Mouse (Mus musculus) liver, embryonic 16.5 days (tissue): Measurements from ENCODE around the gene Epha6. TPM values are rescaled to one million over a fixed set of nuclear protein-coding genes. Genes with fewer than 3 reads are reported as not detected.
"Not testable (repeated sequence)": the region's sequence is repeated elsewhere in the genome, so short reads cannot be mapped to it uniquely, and the experiment has no call there.

Experiments used
- ATAC-seq: fragments of 200-750 bp; cut with Nextera tagmentation; 2 replicates; pipeline ENCODE4 v1.8.0; 2017; ENCODE audit warnings: low read depth, mild to moderate bottlenecking, moderate number of reproducible peaks, moderate library complexity
- H3K27ac ChIP-seq: fragments of 300-500 bp; sonication (generic); 2 replicates; pipeline ENCODE4 v1.5.1; 2014; ENCODE audit warnings: mild to moderate bottlenecking, low read length
- H3K27me3 ChIP-seq: fragments of 300-500 bp; sonication (generic); 2 replicates; pipeline ENCODE4 v1.6.1; 2014; ENCODE audit warnings: low read depth, low read length, mixed read lengths; ENCODE audit not compliant: control insufficient read depth, insufficient read depth
- H3K36me3 ChIP-seq: fragments of 300-500 bp; sonication (generic); 2 replicates; pipeline ENCODE4 v1.6.1; 2014; ENCODE audit warnings: mild to moderate bottlenecking; ENCODE audit not compliant: control insufficient read depth, insufficient read depth
- H3K4me1 ChIP-seq: fragments of 300-500 bp; sonication (generic); 2 replicates; pipeline ENCODE4 v1.6.1; 2014; ENCODE audit warnings: low read depth, low read length, mixed read lengths; ENCODE audit not compliant: control insufficient read depth
- H3K4me2 ChIP-seq: fragments of 300-500 bp; sonication (generic); 2 replicates; pipeline ENCODE4 v1.6.1; 2014; ENCODE audit warnings: low read depth, low read length, mixed read lengths
- H3K4me3 ChIP-seq: fragments of 300-500 bp; sonication (generic); 2 replicates; pipeline ENCODE4 v1.5.1; 2014; ENCODE audit warnings: low read depth, mild to moderate bottlenecking, low read length
- H3K9ac ChIP-seq: fragments of 300-500 bp; sonication (generic); 2 replicates; pipeline ENCODE4 v1.6.1; 2014; ENCODE audit warnings: low read depth, low read length
- H3K9me3 ChIP-seq: fragments of 300-500 bp; sonication (generic); replicated peaks from 2 replicates; pipeline ENCODE4 v1.6.1; 2016; ENCODE audit warnings: low read length; ENCODE audit not compliant: control insufficient read depth
- WGBS: fragments of 180-500 bp; shearing (Covaris S2); extraction: QIAGEN DNeasy Blood & Tissue Kit; methylation state at CpG from one replicate; pipeline ENCODE4 v1.1.7; 2014; ENCODE audit not compliant: insufficient replicate concordance; 5-methylcytosine and 5-hydroxymethylcytosine counted together
- polyA plus RNA-seq: library from polyadenylated mRNA; unstranded; fragments of >200 nt; fragmentation: Nextera tagmentation; extraction: Ambion mirVana; gene quantifications from 2 replicates; pipeline ENCODE4 v1.2.1, GENCODE M21; 2015

The Epha6 gene
- polyA plus RNA-seq, 1 experiment from 2014 or later, result not detected

DNA sequence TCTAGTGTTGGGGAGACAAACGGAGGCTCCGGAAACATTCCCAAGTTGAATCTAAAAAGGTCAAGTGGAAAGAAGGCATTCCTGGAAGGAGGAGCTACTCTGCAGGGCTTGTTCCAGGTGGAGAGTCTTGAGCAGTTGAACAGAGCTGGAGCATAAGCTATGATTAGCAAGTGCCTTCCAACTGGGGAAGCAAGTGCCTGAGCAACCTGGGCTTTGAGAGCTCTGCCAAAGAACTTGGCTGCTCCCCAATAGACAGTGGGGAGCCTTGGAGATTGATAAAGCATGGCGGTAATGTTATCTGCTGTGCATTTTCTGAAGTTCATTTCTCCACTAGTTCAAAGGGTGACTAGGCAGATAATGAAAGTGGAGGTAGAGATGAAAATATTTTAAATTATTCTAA lies 733.5 kb downstream of the Epha6 start:
- H3K9ac ChIP-seq, result no peak overlapping the region
- no peak overlapping the region for H3K27ac ChIP-seq
- no peak overlapping the region for H3K4me3 ChIP-seq
- ATAC-seq, result no peak
- no peaks in the 10 kb centered on the region for H3K9me3 ChIP-seq
- H3K27me3 ChIP-seq, result no peaks in the 10 kb centered on the region
- no peaks in the 10 kb centered on the region for H3K4me1 ChIP-seq
- H3K4me2 ChIP-seq, result no peak overlapping the region
- no peaks in the 10 kb centered on the region for H3K36me3 ChIP-seq
- WGBS, result 71% methylated on average over 3 of the region's 3 CpGs

DNA sequence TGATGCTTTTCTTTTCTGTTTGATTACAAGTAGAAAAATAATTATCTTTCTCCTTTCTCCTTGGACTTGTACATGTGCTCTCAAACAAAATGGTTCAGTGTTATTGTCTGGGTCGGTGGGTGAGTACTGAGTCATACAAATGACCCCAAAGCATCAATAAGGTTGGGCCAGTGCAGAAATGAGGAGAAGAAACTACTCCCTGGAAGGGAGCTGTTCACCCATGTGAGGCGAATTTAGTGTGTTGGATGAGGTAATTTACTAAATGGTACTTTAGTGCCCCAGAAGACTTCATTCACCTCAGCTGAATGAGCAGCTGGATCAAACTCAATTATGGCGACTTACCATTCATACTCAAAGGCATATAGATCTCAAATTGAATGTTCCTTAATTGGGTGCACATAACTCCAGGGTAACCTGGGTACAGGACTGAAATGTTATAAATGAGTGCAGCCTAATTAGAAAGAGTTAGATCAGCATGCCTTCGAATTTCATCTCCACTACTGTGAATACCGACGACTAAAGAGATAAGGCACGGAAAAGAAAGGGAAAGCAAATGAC lies 751.1 kb downstream of the Epha6 start:
- Histone ChIP-seq H3K27ac (no peak overlapping the region), H3K4me2 (no peak overlapping the region), H3K9ac (no peak overlapping the region), H3K36me3 (no peaks in the 10 kb centered on the region), H3K9me3 (no peaks in the 10 kb centered on the region), H3K4me1 (no peaks in the 10 kb centered on the region), H3K4me3 (no peak overlapping the region), H3K27me3 (no peaks in the 10 kb centered on the region)
- 57% methylated on average over 7 of the region's 7 CpGs for WGBS
- no peak for ATAC-seq

DNA sequence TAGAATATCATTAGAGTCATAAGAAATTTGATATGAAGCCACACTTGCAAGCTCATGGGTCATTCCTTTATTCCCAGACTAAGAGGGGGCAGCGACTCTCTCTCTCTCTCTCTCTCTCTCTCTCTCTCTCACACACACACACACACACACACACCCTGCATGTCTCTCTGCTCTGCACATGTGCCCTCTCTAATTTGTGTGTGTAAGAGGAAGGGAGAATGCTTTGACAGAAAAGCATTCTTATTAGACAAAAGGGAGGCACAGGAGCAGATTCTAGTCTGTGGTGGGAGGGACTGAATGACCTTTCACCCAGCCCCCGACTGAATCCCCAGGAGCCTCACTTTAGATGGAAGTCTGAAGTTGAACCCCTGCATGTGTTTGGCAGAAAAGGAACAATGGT lies 752.6 kb downstream of the Epha6 start:
- H3K9me3 ChIP-seq, result no peaks in the 10 kb centered on the region
- no peaks in the 10 kb centered on the region for H3K27me3 ChIP-seq
- H3K9ac ChIP-seq, result no peak overlapping the region
- no peak overlapping the region for H3K4me3 ChIP-seq
- 34% methylated on average over 2 of the region's 2 CpGs for WGBS
- H3K27ac ChIP-seq, result no peak overlapping the region
- no peak for ATAC-seq
- no peak overlapping the region for H3K4me2 ChIP-seq
- H3K4me1 ChIP-seq, result no peaks in the 10 kb centered on the region
- no peaks in the 10 kb centered on the region for H3K36me3 ChIP-seq

DNA sequence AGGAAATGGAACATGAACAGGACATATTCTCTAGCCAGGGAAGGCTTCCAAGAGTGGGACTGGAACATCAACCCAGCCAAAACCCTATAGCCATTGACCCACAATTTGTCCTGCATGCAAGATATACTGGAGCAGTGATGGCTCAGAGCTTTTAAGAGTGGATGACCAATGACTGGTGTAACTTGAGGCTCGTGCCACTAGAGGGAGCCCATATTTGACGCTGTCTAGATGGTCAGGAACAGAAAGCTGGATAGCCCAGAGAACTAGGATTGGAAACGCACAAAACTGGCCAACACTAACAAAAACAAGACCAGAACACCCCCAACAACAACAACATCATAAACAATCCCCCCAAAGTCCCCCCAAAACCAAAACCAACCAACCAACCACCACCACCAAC lies 758.8 kb downstream of the Epha6 start:
- WGBS, result 19% methylated on average over 3 of the region's 3 CpGs
- Histone ChIP-seq H3K4me2 (no peak overlapping the region), H3K4me1 (no peaks in the 10 kb centered on the region), H3K9ac (no peak overlapping the region), H3K9me3 (no peaks in the 10 kb centered on the region), H3K27ac (no peak overlapping the region), H3K4me3 (no peak overlapping the region), H3K36me3 (no peaks in the 10 kb centered on the region), H3K27me3 (no peaks in the 10 kb centered on the region)
- ATAC-seq, result no peak

DNA sequence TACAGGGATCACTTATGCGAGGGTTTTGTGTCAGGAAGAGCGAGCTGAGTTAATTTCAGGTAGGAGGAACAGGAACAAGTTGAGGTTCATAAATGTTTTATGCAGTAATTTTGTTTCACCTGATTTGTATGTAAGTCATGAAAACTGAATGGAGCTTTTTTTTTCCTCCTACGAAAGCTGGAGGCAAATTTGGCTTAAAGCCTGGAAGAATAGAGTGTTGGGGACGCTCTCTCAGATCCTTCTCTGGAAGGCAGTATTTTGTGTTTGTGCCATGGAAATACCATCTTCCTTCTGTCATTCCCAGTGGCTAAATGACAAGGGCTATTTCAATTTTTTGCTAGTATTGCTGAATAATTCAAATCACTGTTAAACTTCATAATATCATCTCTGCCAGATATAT lies 768.6 kb downstream of the Epha6 start:
- Histone ChIP-seq H3K9me3 (no peaks in the 10 kb centered on the region), H3K36me3 (no peaks in the 10 kb centered on the region), H3K4me1 (no peaks in the 10 kb centered on the region), H3K27ac (no peak overlapping the region), H3K27me3 (no peaks in the 10 kb centered on the region), H3K4me3 (no peak overlapping the region), H3K4me2 (no peak overlapping the region), H3K9ac (no peak overlapping the region)
- WGBS, result 57% methylated on average over 4 of the region's 4 CpGs
- ATAC-seq, result no peak

DNA sequence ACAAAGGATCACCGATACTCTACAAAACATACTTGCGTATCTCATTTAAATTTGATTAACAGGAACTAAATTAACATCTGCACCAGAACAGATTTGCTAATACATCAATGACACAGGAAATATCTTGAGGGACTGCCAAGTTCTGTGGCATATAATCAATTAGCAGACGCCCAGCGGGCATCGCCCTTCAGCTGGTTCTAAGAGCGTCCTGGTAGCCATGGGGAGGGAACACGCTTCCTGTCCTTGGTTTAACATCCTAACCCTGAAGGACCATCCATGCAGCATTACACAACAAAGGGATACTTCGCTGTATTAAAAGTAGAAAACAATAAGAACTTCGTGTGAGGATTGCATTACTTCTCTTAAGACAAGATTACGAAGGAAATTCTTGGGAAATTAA lies 769.0 kb downstream of the Epha6 start:
- H3K9ac ChIP-seq, result no peak overlapping the region

DNA sequence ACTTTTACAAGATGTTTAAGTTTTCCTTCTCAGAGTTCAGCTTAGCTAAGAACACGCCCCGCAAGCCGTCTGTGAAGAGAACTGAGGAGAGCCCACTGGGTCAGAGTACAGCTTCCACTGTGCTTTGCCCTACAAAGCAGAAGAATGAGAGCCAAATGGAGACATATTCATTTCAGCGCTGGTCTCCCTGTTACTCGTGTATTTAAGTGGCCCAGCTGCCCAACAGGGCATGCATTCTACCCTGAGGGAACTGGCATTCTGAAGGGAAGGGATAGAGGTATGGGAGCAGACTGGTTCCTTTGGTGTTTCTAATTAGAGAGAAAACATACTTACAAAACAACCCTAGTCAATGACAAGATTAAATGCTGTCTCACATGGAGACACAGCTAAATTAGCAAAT lies 772.9 kb downstream of the Epha6 start:
- no peak overlapping the region for H3K4me2 ChIP-seq
- 62% methylated on average over 5 of the region's 5 CpGs for whole genome bisulfite sequencing
- no peak overlapping the region for H3K4me3 ChIP-seq
- H3K4me1 ChIP-seq, result no peaks in the 10 kb centered on the region
- H3K27me3 ChIP-seq, result no peaks in the 10 kb centered on the region
- H3K36me3 ChIP-seq, result no peaks in the 10 kb centered on the region
- no peak for ATAC-seq
- H3K27ac ChIP-seq, result no peak overlapping the region
- H3K9me3 ChIP-seq, result no peaks in the 10 kb centered on the region; the same call in 1 of the 2 replicates
- no peak overlapping the region for H3K9ac ChIP-seq

More for the DNA sequence above, 769.0 kb downstream of the Epha6 start:
- Histone ChIP-seq H3K27me3 (no peaks in the 10 kb centered on the region), H3K4me2 (no peak overlapping the region), H3K4me1 (no peaks in the 10 kb centered on the region), H3K4me3 (no peak overlapping the region), H3K27ac (no peak overlapping the region), H3K9me3 (no peaks in the 10 kb centered on the region), H3K36me3 (no peaks in the 10 kb centered on the region)
- 72% methylated on average over 10 of the region's 10 CpGs for WGBS
- ATAC-seq, result no peak

DNA sequence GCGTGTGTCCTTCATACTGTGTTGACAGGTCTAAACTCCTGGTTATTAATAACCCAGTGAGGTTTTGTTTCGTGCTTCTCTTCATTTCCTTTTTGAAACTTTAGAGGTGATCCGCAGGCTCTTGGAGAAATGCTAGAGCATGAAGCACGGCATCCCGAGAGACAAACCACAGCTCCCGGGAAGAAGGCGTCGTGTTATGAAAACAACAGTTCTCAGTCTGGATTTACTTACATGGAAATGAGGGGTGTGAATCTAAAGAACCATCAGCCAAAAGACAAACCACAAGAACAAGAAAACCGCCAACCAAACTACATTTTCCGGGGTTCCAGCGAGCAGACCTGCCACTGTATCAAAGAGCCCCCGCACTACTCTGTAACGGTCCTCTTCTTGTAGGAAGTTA lies 775.7 kb downstream of the Epha6 start:
- 73% methylated on average over 13 of the region's 13 CpGs for WGBS
- no peaks in the 10 kb centered on the region for H3K27me3 ChIP-seq

DNA sequence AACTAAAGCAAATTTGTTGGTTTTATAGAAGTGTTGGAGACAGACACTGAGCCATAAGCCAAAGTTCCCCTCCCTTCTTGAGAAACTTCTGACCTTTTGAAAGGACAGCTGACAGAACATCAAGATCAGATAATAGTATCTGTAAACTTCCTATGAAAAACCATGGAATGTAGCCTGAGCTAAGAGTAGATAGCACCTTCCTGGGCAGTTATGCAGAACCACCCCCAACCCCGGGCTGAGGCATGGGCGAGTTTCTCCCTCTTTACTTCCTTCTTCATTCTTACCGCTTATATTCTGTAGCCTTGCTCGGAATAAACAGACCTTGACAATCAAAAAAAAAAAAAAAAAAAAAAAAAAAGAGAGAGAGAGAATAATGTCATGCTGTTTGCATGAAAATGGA lies 805.5 kb downstream of the Epha6 start:
- not testable (repeated sequence) for H3K27me3 ChIP-seq, H3K27ac ChIP-seq, ATAC-seq, H3K9ac ChIP-seq, H3K36me3 ChIP-seq, H3K4me1 ChIP-seq, H3K9me3 ChIP-seq, H3K4me2 ChIP-seq, H3K4me3 ChIP-seq
- WGBS, result 66% methylated on average over 4 of the region's 4 CpGs

More for the DNA sequence above, 775.7 kb downstream of the Epha6 start:
- Histone ChIP-seq H3K4me3 (no peak overlapping the region), H3K9ac (no peak overlapping the region), H3K4me2 (no peak overlapping the region), H3K4me1 (no peaks in the 10 kb centered on the region), H3K9me3 (no peaks in the 10 kb centered on the region; the same call in 1 of the 2 replicates), H3K36me3 (no peaks in the 10 kb centered on the region), H3K27ac (no peak overlapping the region)
- no peak for ATAC-seq
